Mouse (Mus musculus) olfactory bulb, adult 2 months (tissue): Measurements from ENCODE around the gene Ccdc121.

Source experiments
- CTCF ChIP-seq: fragments of 200-500 bp; IDR thresholded peaks from 2 replicates; pipeline ENCODE4 v1.5.1; 2012; ENCODE audit warnings: low read depth, mild to moderate bottlenecking, low read length, moderate library complexity; ENCODE audit not compliant: insufficient read depth
- POLR2A ChIP-seq: fragments of 200-500 bp; IDR thresholded peaks from 2 replicates; pipeline ENCODE4 v1.6.1; 2012; ENCODE audit warnings: mild to moderate bottlenecking, low read depth, low read length, moderate library complexity; ENCODE audit not compliant: insufficient read depth

DNA sequence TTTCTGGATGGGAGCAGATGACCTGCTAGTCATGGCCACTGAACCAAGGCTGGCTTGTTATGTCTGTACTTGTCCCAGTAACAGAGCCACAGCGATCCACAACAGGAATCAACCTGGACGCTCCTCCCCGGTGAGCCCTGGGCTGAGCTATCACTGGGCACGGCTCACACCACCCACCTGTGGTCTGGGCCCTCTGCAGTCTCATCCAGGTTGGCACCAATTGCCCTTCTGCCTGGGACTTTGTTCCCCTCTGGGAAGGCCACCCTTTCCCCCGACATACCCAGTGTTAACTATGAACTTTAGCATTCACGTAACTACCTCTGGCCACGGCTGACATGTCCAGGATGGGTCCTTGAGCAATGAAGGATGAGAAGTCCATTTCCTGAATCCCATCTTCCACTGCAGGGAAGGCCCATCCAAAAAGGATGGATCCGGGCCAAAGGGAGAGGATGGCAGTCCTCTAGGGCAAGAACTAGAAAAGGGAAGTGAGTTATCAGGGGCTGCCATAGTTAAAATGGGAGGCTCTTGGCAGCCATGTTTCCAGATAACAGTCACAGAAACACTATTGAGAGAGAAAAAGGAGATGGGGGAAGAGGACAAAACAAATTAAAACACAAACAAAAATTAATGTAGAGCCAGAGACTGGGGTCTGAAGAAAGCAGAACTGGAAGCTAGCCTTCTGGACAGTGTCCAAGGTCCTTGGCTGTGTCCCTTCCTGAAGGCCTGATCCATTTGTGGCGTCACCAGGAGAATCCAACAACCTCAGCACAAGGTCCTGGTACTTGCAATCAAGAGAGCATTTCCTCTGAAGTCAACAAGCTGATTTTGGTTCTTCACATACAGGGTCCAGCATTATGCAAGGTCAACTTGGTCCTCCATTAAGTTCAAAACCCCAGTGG lies 26.6 kb upstream of the Ccdc121 start:
- TF ChIP-seq CTCF (no peak), POLR2A (no peak)
